Mouse (Mus musculus): ENCODE measurements around the gene Zfp775. TPM values are rescaled to one million over a fixed set of nuclear protein-coding genes. Genes with fewer than 3 reads are reported as not detected.

The Zfp775 gene
- total RNA-seq, 2 experiments from 2014 or later = 7.4 to 7.6 TPM

DNA sequence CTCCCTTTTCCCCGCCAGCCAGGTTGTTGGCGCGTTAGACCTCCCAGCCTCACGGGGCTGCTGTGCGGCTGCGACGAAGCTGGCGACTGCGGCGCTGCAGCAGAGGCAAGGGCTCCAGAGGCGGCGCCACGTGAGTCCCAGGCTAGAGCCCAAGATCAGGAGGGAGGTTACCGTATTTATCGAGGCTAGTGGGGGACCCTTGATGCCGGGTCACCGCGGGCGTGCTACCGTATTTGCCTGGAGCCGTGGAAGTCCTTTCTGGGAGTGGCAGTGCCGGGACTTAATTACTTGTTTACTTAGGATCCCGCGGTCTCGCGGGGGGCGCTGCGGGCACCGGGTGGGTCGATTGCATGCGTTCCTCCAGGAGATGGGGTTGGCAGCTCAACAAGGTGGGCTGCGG lies 25.1 kb downstream of the Zfp775 start:
- DNase-seq (ENCODE audit: extremely low spot score in 1 of 2, low spot score in 1 of 2) = peak; percentile 46 to 56

DNA sequence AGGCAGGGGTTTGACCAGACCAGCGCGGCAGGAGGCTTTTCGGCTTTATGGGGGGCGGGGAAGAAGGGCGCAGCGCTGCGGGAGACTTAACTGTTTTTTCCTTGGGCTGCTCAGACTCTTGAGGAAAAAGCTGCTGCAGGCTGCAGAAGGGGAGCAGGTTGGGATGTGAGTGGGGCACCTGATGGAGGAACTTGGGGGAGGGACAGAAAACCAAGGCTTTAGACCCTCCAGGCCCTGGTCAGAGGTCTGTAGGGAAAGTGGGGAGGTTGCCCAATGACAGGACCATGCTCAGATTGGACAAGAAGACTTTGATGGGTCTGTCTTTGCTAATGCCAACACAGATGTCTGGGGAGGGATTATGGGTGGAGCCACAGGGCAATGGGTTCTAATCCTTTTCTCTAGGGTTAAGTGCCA lies 25.7 kb downstream of the Zfp775 start:
- no peak for DNase-seq (ENCODE audit: extremely low spot score in 1 of 2, low spot score in 1 of 2)

DNA sequence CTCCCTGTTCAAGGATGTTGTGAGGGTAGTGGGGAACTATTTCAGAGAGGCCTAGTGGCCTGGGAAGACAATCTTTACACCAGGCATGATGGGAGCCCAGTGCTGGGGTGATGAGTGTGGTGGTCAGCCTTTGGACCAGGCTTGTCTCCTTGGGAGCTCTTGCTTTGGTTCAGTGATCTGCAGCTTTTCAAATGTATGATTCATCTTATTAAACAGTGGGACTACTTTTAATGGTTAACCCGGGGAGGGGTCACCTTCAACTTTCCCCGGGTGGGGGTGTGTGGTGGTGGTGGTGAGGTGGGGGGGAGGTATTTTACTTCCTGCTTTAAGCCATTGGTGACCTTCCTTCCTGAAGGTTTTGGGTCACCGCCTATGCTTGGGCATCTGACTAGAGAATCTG lies 26.5 kb downstream of the Zfp775 start:
- DNase-seq (ENCODE audit: extremely low spot score in 1 of 2, low spot score in 1 of 2) = no peak

DNA sequence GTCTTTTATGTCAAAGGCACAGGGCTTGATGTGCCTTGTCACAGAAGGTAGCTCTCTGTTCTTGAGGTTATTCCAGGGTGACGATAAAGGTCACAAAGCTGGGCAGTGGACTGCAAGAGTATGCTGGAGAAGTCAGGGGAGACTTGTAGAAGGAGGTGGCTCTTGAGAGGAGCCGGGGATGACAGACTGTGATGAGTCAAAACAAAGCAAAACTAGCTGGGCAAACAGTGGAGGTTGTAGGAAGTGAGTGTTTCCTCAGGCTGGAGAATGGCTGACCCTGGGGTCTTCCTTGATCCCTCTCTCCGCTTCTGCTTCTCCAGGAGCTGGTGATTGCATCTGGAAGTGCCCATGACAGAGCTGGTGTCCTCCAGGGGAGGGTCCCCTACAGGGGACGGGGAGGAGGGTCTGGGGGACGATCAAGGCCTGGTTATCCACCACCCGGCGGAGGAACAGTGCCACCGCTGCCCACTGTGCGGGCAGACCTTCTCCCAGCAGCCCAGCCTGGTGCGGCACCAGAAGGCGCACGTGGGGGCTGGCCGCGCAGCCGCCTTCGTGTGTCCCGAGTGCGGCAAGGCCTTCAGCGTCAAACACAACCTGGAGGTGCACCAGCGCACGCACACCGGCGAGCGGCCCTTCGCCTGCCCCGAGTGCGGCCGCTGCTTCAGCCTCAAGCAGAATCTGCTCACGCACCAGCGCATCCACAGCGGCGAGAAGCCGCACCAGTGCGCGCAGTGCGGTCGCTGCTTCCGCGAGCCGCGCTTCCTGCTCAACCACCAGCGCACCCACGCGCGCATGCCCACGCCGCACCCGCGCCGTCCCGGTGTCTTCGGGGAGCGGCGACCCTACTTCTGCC lies 27.2 kb downstream of the Zfp775 start:
- peak; percentile 49 to 56 for DNase-seq (ENCODE audit: extremely low spot score in 1 of 2, low spot score in 1 of 2)

DNA sequence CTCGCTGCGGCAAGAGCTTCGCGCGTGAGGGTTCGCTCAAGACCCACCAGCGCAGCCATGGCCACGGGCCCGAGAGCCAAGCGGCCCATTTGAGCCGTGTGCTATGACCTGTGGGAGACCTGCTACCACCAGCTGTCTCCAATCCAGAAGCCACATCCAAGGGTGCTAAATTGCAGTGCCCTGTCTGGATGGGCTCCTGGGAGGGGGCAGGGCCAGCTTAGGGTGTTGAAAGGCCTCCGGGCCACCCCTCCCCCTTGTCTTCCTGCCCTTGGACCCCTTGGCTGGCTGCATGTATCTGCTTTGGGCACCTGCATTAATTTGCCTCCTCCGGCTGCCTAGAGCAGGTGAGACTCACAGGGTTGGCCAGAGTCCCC lies 27.8 kb downstream of the Zfp775 start:
- DNase-seq (ENCODE audit: extremely low spot score in 1 of 2, low spot score in 1 of 2) = no peak

DNA sequence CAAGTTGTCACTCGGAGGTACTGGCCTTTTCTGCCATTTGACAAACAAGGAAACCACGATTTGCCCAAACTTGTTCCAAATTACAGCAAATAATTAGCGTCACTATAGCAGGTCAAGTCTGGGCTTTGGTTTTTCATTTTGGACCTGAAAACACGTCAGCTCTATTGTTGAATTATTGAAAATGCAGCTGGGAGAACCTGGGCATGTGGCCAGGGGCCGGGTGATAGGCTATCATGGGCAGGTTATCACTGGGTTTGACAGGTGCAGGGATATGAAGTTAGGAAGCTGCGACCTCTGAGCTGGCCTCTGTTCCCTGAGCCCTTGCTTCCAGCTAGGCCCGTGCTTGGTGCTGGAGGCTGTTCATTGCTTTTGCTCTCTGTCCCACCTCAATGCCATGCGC lies 29.0 kb downstream of the Zfp775 start:
- DNase-seq (ENCODE audit: extremely low spot score in 1 of 2, low spot score in 1 of 2) = no peak

DNA sequence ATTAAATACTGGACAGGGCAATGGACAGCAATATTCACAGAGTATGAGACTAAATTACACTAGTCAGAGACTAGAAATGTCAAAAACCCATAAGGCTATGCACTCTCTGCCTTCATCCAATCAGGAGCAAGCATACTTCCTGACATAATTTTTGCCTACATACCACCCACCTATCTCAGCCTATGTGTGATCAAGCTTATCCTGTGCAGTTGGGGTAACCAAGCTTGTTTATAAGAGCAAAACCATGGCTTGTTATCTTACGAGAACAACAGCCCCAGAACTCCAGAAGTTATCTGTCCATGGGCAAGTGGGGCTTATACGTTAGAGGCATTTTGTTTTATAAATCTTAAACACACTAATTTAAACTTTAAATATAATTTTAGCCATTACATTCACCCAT lies 33.2 kb downstream of the Zfp775 start:
- DNase-seq (ENCODE audit: extremely low spot score in 1 of 2, low spot score in 1 of 2) = no peak

DNA sequence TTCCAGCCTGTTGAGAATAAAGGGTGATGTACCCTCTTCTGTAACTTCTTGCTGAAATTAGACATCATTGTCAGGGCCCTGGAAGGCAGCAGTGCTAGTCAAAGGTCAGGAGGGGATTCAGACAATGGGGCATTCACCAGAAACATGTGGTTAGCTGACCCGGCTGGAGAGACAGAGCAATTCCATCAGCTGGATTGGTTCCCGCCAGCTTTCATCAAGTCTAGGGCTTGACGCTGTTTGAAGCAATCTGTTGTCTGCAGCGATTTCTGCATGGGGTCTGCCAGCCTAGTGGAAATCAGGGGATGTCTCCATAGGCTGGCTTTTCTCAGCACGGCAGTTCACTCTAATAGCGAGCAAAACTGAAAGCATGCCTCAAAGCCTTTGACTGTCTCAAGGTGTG lies 34.7 kb downstream of the Zfp775 start:
- DNase-seq (ENCODE audit: extremely low spot score in 1 of 2, low spot score in 1 of 2) = no peak

DNA sequence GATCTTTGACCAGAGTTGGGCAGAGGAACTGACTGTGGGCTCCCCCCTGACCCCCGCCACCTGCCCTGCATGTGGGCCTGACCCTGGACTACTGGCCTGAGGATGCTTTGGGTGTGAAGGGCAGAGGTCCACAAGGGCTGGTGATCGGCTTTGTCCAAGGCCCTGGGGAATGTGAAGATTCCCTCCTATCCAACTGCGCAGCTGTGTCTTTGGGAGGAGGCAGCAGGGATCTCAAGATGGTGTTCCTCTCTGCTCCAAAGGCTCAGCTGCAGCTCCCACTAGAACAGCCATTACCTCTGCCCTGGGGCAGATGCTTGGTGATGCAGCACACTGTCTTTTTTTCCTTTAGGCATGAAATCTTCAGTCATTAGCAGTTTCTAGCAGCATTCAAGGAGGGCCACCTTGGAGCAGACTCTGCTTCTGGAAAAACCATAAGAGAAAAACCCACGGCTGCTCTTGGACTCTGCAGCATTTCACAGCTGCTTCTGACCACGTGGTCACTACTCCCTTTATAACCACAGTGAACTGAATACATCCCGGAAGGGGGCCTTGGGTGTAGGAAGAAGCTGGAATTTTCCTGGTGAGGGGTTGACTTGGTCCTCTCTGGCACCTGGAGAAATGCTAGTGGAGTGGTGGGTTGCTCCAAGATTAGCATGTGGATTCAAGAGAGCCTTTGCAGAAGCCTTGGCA lies 36.1 kb downstream of the Zfp775 start:
- no peak for DNase-seq (ENCODE audit: extremely low spot score in 1 of 2, low spot score in 1 of 2)

DNA sequence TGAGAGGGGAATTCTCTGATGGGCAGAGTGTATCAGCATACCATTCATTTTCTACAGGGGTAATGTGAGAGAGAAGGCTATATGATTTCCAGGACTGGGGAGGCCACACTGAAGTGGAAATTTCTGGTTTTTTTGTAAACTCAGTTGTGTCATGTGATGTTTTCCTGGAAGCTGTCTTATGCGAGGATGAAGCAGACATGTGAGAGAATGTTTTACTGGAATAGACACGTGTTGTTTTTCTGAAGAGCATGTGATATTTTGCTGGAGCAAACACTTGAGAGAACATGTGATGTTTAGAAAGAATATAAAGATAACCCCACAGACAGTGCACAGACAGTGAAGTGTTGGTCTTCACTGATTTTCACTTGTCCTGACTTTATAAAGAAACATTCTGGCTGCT lies 36.7 kb downstream of the Zfp775 start:
- no peak for DNase-seq (ENCODE audit: extremely low spot score in 1 of 2, low spot score in 1 of 2)

DNA sequence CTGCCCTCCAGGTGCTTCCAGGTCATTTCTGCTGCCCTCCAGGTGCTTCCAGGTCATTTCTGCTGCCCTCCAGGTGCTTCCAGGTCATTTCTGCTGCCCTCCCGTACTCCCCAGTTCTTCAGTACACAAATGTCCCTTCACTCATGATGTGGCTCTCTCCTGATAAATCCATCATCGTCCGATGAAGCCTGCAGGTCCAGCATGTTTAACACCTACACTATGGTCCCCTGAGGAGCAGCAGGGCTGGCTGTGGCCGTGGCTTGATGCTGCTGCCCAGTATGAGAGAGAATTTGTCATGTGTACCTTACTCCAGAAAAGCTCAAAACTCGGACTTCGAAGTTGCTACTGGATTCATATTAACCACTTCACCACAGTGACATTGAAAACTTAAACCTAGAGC lies 39.5 kb downstream of the Zfp775 start:
- DNase-seq (ENCODE audit: extremely low spot score in 1 of 2, low spot score in 1 of 2) = no peak

DNA sequence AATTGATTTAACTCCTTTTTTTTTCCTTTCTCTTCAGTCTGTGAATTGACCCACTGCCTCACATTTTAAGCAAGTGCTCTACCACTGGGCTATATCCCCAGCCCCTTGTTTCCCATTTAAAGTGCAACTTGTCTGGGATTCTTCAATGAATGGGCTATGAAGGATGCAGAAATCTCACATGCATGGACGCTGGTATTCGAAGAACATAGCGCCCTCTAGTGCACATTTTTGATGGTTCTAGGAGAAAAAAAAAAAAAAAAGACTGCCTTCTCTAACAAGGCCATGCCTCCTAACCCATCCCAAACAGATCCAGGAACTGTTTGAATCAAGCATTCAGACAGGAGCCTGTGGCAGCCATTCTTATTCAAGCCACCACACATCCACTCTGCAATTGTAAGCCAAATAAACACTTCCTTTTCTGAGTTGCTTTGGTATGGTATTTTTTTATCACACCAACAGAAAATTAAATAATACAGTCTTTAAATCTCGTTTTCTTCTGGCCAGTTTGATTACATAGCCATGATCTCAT lies 41.0 kb downstream of the Zfp775 start:
- DNase-seq (ENCODE audit: extremely low spot score in 1 of 2, low spot score in 1 of 2) = peak in 1 of 2 experiments; percentile 34

DNA sequence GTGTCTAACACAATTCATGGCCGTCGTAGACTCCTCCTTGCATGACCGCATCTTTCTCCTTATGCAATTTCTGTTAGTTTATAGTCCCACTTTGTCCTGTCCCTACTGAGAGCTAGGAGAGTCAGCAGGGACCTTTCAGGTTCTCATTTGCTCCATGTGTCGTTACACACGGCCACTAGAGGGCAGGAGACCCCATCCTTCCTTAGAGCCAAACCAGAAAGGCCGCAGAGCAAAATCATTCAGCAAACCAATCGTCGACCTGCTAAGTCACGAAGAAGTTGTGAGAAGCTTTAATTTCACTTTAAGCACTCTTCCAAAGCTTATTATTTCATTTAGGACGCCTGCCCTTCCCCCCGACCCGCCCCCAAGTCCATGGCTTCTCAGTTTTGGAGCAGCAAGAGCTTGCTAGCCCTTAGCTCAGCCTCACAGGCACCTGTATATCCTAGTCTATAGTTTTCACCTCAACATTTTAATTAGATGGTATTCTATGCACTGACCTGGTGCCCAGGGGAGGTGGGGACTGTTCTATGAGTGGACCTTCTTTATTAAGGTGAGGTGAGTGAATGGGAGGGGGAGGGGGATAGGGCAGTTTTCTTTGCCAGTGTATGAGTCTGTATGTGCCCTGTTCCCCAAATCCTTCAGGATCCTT lies 43.9 kb downstream of the Zfp775 start:
- DNase-seq (ENCODE audit: extremely low spot score in 1 of 2, low spot score in 1 of 2) = peak; percentile 48 to 74

DNA sequence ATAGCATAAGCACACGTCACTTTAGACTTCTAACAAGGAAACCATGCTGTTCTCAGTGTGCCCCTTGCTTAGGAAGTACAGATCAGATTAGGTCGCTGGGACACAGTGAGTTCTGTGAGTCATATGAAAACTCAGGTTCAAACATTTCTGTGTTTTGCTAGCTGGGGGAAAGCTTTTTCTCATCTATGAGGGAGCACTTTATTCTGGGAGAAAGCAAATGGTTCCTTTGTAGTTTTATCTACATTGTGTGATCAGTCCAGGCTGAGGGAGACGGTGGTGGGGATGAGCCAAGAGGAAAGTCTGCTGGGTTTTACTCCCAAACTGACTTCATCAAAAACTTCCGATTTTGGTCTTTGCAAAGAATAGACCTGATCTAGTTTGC lies 44.4 kb downstream of the Zfp775 start:
- DNase-seq (ENCODE audit: extremely low spot score in 1 of 2, low spot score in 1 of 2) = no peak

DNA sequence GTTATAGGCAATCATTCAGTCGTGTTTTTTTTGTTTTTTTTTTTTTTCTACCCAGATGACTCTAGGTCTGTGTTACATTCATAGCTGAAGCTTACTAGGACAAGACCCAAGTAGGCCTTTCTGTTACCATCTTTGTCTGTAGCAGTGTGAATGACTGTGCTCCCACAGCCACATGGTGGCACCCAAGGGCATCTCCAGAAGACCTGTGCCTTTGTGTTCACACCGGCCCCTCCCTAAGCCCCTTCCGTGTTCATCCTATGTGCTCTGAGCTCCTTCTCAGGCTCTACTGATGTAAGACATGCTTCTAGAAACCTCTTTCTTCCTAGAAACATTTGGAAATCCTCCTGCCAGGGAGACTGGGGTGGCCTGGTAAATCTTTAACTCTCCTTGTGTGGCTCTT lies 45.1 kb downstream of the Zfp775 start, which contains the start of gene Gimap8:
Gene Gimap8, plus strand, starts transcription at position 240 of the 400 bp plus-strand sequence.
- DNase-seq (ENCODE audit: extremely low spot score in 1 of 2, low spot score in 1 of 2) = no peak

DNA sequence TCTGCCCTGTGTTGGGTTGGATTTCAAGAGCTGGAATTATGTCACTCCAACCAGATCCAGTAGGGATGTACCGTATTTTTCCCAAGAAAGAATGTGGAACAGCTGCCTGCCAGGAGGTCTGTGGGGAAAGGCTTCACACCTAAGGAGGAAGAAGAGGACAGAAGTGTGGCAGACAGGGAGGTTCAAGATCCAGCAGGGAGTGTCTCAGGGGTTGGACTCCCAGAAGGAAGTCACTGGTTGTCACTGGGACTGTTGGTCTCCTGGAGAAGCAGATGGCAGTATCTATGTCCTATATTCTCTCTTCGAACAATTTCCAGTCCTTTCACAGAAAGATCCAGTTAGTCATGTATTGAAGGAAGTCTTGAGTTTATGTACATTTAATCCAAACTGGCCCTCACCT lies 45.7 kb downstream of the Zfp775 start:
- no peak for DNase-seq (ENCODE audit: extremely low spot score in 1 of 2, low spot score in 1 of 2)

DNA sequence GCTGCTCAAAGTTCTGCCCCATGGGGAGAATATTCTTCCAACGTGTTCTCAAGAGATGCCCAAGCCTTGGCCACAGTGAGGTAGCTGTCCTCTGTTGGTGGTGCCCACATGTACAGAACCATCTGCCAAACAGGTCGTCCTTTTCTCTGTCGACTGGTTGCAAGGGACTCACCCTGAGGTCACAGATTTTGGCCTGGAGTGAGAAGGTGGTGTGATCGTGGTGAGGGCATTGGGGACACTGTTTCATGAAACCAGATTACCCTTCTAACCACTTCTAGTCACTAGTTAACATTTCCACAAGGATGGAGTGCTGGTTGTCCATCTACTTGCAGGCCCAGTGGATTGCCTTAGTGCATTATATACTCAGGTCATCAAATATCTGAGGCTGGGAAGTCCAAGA lies 46.9 kb downstream of the Zfp775 start:
- no peak for DNase-seq (ENCODE audit: extremely low spot score in 1 of 2, low spot score in 1 of 2)

DNA sequence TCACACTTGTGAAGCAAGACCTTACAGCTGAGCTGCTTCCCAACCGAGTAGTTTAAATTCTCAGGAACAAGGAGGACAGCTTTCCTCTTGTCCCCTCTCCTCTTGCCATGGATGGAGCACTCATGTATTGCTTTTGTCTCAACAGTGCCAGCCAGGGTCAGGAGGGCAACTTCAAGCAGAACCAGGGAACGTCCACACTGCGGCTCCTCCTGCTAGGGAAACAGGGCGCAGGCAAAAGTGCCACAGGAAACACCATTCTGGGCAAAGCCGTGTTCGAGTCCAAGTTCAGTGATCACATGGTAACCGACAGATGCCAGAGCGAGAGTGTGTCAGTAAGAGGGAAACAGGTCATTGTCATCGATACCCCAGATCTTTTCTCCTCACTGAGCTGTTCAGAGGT lies 48.2 kb downstream of the Zfp775 start:
- DNase-seq (ENCODE audit: extremely low spot score in 1 of 2, low spot score in 1 of 2) = no peak

DNA sequence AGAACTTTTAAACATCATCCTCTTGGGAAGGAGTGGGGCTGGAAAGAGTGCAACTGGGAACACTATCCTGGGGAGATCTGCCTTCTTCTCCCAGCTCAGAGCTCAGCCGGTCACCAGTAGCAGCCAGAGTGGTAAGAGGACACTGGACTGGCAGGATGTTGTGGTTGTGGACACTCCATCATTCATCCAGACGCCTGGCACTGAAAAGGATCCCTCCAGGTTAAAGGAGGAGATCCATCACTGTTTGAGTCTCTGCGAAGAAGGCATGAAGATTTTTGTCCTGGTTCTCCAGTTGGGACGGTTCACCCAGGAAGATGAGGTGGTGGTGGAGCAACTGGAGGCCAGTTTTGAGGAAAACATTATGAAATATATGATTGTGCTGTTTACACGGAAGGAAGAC lies 56.9 kb downstream of the Zfp775 start:
- no peak for DNase-seq (ENCODE audit: extremely low spot score in 1 of 2, low spot score in 1 of 2)

DNA sequence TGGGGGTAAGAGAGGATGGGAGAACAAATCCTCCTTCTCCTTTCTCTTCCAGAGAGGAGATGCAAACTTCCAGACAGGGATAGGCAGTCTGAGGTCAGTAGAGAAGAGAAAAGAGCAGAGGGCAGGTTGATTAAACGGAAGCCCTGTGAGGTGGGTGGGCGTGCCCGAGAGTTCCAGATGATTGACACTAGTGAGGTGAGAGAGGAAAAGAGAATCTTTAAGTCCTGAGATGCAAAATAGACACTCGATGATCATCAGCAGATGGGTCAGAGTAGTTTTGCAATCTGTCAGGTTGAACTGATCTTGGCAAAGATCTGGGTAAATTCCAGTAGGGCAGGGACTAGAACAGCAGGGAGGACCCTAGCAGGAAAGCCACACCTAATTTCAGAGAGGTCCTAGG lies 62.9 kb downstream of the Zfp775 start:
- DNase-seq (ENCODE audit: extremely low spot score in 1 of 2, low spot score in 1 of 2) = no peak

DNA sequence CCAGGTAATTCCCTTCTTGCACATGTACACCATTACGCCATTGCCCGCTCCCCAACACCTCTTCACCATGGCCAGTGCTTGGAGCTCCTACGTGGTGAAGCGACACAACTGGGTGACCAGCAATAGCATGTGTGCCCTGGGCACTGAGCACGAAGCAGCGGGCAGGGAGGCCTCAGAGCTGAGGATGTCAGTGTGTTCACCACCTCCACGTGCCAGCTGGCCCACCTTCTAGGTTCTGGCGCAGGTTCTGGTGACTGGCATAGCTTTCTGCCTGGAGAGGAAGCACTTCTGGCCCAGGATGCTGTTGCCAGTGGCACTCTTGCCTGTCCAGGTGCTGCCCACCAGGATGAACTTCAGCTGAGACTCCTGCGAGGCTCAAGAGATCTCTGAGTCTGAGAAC lies 63.6 kb downstream of the Zfp775 start:
- DNase-seq (ENCODE audit: extremely low spot score in 1 of 2, low spot score in 1 of 2) = no peak
